Comparison of ENCODE assay signal across 10 mouse cellular contexts in genomic region chr19:47374440-47374839, GRCm38 (mm10).
A peak's percentile ranks its signal among the peaks of the same experiment; 100 is the strongest.
DNase-seq lines count a peak whose midpoint lies in the region; ATAC-seq and TF ChIP-seq lines count a peak whose summit lies in the region.
"Had no signal": no experiment of that assay in that cellular context is flagged by ENCODE, and none has a peak within 500 bp of the region (broad histone marks: within the 10 kb centered on the region; RNA-seq: fewer than 3 reads in every experiment).

No protein-coding gene starts in this region.

- no peak for ATAC-seq in hindbrain, embryonic 13.5 days (ENCODE audit: low FRiP score)
- 0 out of 2 replicates have a peak, but pooled peaks have one; percentile 33 for ATAC-seq in forebrain, embryonic 16.5 days

- peak; percentile 72 for TF ChIP-seq CTCF in ES-Bruce4 (IDR thresholded peaks at IDR 0.05; ENCODE audit: low read depth, low read length)
- TF ChIP-seq CTCF in brain, embryonic 14.5 days (IDR thresholded peaks at IDR 0.05; ENCODE audit: borderline replicate concordance, extremely low read depth, insufficient read depth, insufficient read length) = peak; percentile 78

- H3K9ac ChIP-seq in hindbrain, embryonic 13.5 days = no peak overlapping the region
- H3K9ac ChIP-seq in ES-Bruce4 (ENCODE audit: low read depth, poor library complexity, severe bottlenecking) = no peak overlapping the region
- no peak overlapping the region for H3K9ac ChIP-seq in forebrain, embryonic 16.5 days (replicated peaks; ENCODE audit: low read depth, low read length)
- H3K9ac ChIP-seq: embryonic facial prominence, embryonic 13.5 days; liver, embryonic 15.5 days had no signal

- no peaks in the 10 kb centered on the region for H3K27me3 ChIP-seq in hindbrain, embryonic 10.5 days (ENCODE audit: insufficient read depth, poor library complexity, severe bottlenecking)
- H3K27me3 ChIP-seq in hindbrain, embryonic 13.5 days = no peaks in the 10 kb centered on the region
- no peaks in the 10 kb centered on the region for H3K27me3 ChIP-seq in ES-Bruce4 (ENCODE audit: control insufficient read depth, insufficient read depth, low read length, poor library complexity, severe bottlenecking)
- no peaks in the 10 kb centered on the region for H3K27me3 ChIP-seq in forebrain, embryonic 16.5 days (replicated peaks; ENCODE audit: control insufficient read depth, insufficient read depth, low read length)
- H3K27me3 ChIP-seq: embryonic facial prominence, embryonic 13.5 days; liver, embryonic 15.5 days had no signal

- peak; percentile 65 for DNase-seq in hindbrain, embryonic 10.5 days (ENCODE audit: low spot score)
- peak; percentile 64 for DNase-seq in brain, embryonic 14.5 days (ENCODE audit: low read depth)
- peak; percentile 61 for DNase-seq in kidney, postnatal 14 days
- DNase-seq in lung, postnatal 25 days (ENCODE audit: low spot score) = peak; percentile 34
- DNase-seq in spleen, postnatal 10 days (ENCODE audit: low spot score in 2 of 2) = peak; percentile 77 to 83

- H3K9me3 ChIP-seq in hindbrain, embryonic 10.5 days = no peaks in the 10 kb centered on the region
- H3K9me3 ChIP-seq in hindbrain, embryonic 13.5 days = no peaks in the 10 kb centered on the region
- no peaks in the 10 kb centered on the region for H3K9me3 ChIP-seq in ES-Bruce4 (replicated peaks; ENCODE audit: control insufficient read depth, insufficient read depth, low read length, poor library complexity, severe bottlenecking)
- no peaks in the 10 kb centered on the region for H3K9me3 ChIP-seq in forebrain, embryonic 16.5 days (ENCODE audit: control insufficient read depth, low read length)
- H3K9me3 ChIP-seq: embryonic facial prominence, embryonic 13.5 days; liver, embryonic 15.5 days had no signal

- no peak for TF ChIP-seq POLR2A in ES-Bruce4 (IDR thresholded peaks at IDR 0.05; ENCODE audit: insufficient read depth, low read length)
- no peak for TF ChIP-seq POLR2A in brain, embryonic 14.5 days (IDR thresholded peaks at IDR 0.05; ENCODE audit: borderline replicate concordance, extremely low read depth, insufficient read depth, insufficient read length, poor library complexity, severe bottlenecking)

- peaks cover 30% of the 10 kb centered on the region for H3K4me1 ChIP-seq in hindbrain, embryonic 10.5 days (replicated peaks)
- H3K4me1 ChIP-seq in hindbrain, embryonic 13.5 days (replicated peaks) = peaks cover 7% of the 10 kb centered on the region; the same call in 1 of the 2 replicates
- H3K4me1 ChIP-seq in ES-Bruce4 (ENCODE audit: control insufficient read depth, insufficient read depth, low read length) = no peaks in the 10 kb centered on the region
- H3K4me1 ChIP-seq in forebrain, embryonic 16.5 days (replicated peaks; ENCODE audit: control insufficient read depth, insufficient read depth, low read length) = no peaks in the 10 kb centered on the region

- 38% methylated on average over 4 of the region's 4 CpGs for WGBS in hindbrain, embryonic 10.5 days
- WGBS in hindbrain, embryonic 13.5 days = 42% methylated on average over 4 of the region's 4 CpGs
- WGBS in forebrain, embryonic 16.5 days = 33% methylated on average over 4 of the region's 4 CpGs

- TF ChIP-seq EP300 in ES-Bruce4 (IDR thresholded peaks at IDR 0.05; ENCODE audit: insufficient read depth, low read depth, low read length) = no peak

- H3K4me3 ChIP-seq in hindbrain, embryonic 10.5 days = no peak overlapping the region
- no peak overlapping the region for H3K4me3 ChIP-seq in hindbrain, embryonic 13.5 days
- H3K4me3 ChIP-seq in ES-Bruce4 (ENCODE audit: low read depth, low read length) = no peak overlapping the region
- no peak overlapping the region for H3K4me3 ChIP-seq in forebrain, embryonic 16.5 days (replicated peaks; ENCODE audit: low read length)
- H3K4me3 ChIP-seq: embryonic facial prominence, embryonic 13.5 days; liver, embryonic 15.5 days had no signal

- H3K36me3 ChIP-seq in hindbrain, embryonic 10.5 days = peaks cover 16% of the 10 kb centered on the region
- H3K36me3 ChIP-seq in hindbrain, embryonic 13.5 days = no peaks in the 10 kb centered on the region; the same call in 1 of the 2 replicates
- no peaks in the 10 kb centered on the region for H3K36me3 ChIP-seq in ES-Bruce4 (ENCODE audit: control insufficient read depth, insufficient read depth, low read length, poor library complexity, severe bottlenecking)
- no peaks in the 10 kb centered on the region for H3K36me3 ChIP-seq in forebrain, embryonic 16.5 days (ENCODE audit: control insufficient read depth, insufficient read depth)
- H3K36me3 ChIP-seq: embryonic facial prominence, embryonic 13.5 days had no signal

- no peak overlapping the region for H3K27ac ChIP-seq in hindbrain, embryonic 10.5 days
- no peak overlapping the region for H3K27ac ChIP-seq in hindbrain, embryonic 13.5 days
- H3K27ac ChIP-seq in ES-Bruce4 (ENCODE audit: insufficient read depth, low read length) = no peak overlapping the region
- H3K27ac ChIP-seq in forebrain, embryonic 16.5 days (ENCODE audit: low read length) = no peak overlapping the region
- H3K27ac ChIP-seq: embryonic facial prominence, embryonic 13.5 days; liver, embryonic 15.5 days had no signal

- H3K4me2 ChIP-seq in hindbrain, embryonic 13.5 days = no peak overlapping the region
- no peak overlapping the region for H3K4me2 ChIP-seq in forebrain, embryonic 16.5 days (ENCODE audit: low read length)
- H3K4me2 ChIP-seq: embryonic facial prominence, embryonic 13.5 days; liver, embryonic 15.5 days had no signal
